Mouse (Mus musculus) stomach, postnatal 0 days (tissue): ENCODE results near the gene Prph2. TPM values are rescaled to one million over a fixed set of nuclear protein-coding genes. Genes with fewer than 3 reads are reported as not detected.

Experiments
- ATAC-seq: fragments of 200-750 bp; cut with Nextera tagmentation; 2 replicates; pipeline ENCODE4 v1.8.0; 2017; ENCODE audit not compliant: low FRiP score, low TSS enrichment
- DNase-seq: peaks from one replicate; pipeline ENCODE4 v3.0.0-alpha.2; 2016; ENCODE audit warnings: low spot score
- H3K27ac ChIP-seq: fragments of 300-500 bp; sonication (generic); replicated peaks from 2 replicates; pipeline ENCODE4 v1.5.1; 2014; ENCODE audit warnings: mild to moderate bottlenecking, control low read depth
- H3K27me3 ChIP-seq: fragments of 300-500 bp; sonication (generic); 2 replicates; pipeline ENCODE4 v1.6.1; 2014; ENCODE audit warnings: low read length; ENCODE audit not compliant: control insufficient read depth, insufficient read depth
- H3K36me3 ChIP-seq: fragments of 300-500 bp; sonication (generic); 2 replicates; pipeline ENCODE4 v1.6.1; 2014; ENCODE audit warnings: low read length, mixed read lengths; ENCODE audit not compliant: control insufficient read depth, insufficient read depth
- H3K4me1 ChIP-seq: fragments of 300-500 bp; sonication (generic); replicated peaks from 2 replicates; pipeline ENCODE4 v1.6.1; 2014; ENCODE audit warnings: antibody characterized with exemption; ENCODE audit not compliant: control insufficient read depth, insufficient read depth
- H3K4me2 ChIP-seq: fragments of 300-500 bp; sonication (generic); replicated peaks from 2 replicates; pipeline ENCODE4 v1.6.1; 2014; ENCODE audit warnings: low read depth, mild to moderate bottlenecking, control low read depth, moderate library complexity
- H3K4me3 ChIP-seq: fragments of 300-500 bp; sonication (generic); 2 replicates; pipeline ENCODE4 v1.5.1; 2014; ENCODE audit warnings: low read depth, low read length, control low read depth
- H3K9ac ChIP-seq: fragments of 300-500 bp; sonication (generic); 2 replicates; pipeline ENCODE4 v1.6.1; 2014; ENCODE audit warnings: mild to moderate bottlenecking, low read length, control low read depth, mixed read lengths
- H3K9me3 ChIP-seq: fragments of 300-500 bp; sonication (generic); 2 replicates; pipeline ENCODE4 v1.6.1; 2016; ENCODE audit warnings: low read length; ENCODE audit not compliant: control insufficient read depth
- CTCF ChIP-seq: IDR thresholded peaks from 2 replicates; pipeline ENCODE4 v1.5.1; 2016; ENCODE audit warnings: antibody characterized with exemption, low read depth, mild to moderate bottlenecking, moderate library complexity
- EP300 ChIP-seq: optimal IDR thresholded peaks from 2 replicates; pipeline ENCODE3; 2016; ENCODE audit warnings: antibody characterized with exemption
- WGBS: fragments of 180-500 bp; shearing (Covaris S2); extraction: QIAGEN DNeasy Blood & Tissue Kit; methylation state at CpG from one replicate; pipeline ENCODE4 v1.1.7; 2014; 5-methylcytosine and 5-hydroxymethylcytosine counted together
- polyA plus RNA-seq: library from polyadenylated mRNA; unstranded; fragments of >200 nt; fragmentation: Nextera tagmentation; extraction: Ambion mirVana; gene quantifications from 2 replicates; pipeline ENCODE4 v1.2.1, GENCODE M21; 2015

Gene Prph2
- not detected in 2 replicates for polyA plus RNA-seq

GRCm38 (mm10) chr17:46910186-46910585 lies at the start of gene Prph2:
Gene Prph2 (plus strand): TSS chr17:46910459.
- Histone ChIP-seq H3K27me3 (no peaks in the 10 kb centered on the region), H3K4me3 (no peak within 1 kb of the TSS), H3K36me3 (no peaks in the 10 kb centered on the region), H3K4me2 (no peak within 1 kb of the TSS), H3K9ac (no peak within 1 kb of the TSS), H3K27ac (no peak within 1 kb of the TSS), H3K9me3 (no peaks in the 10 kb centered on the region), H3K4me1 (no peaks in the 10 kb centered on the region)
- 82% methylated on average over 10 of the region's 10 CpGs for WGBS
- TF ChIP-seq EP300 (no peak), CTCF (no peak)
- no peak for DNase-seq
- ATAC-seq = no peak

GRCm38 (mm10) chr17:46864566-46865195 lies 45.6 kb upstream of the Prph2 start:
- Histone ChIP-seq H3K36me3 (no peaks in the 10 kb centered on the region), H3K9me3 (no peaks in the 10 kb centered on the region), H3K27me3 (no peaks in the 10 kb centered on the region), H3K4me1 (no peaks in the 10 kb centered on the region), H3K9ac (no peak overlapping the region), H3K4me3 (no peak overlapping the region), H3K4me2 (no peak overlapping the region), H3K27ac (no peak overlapping the region)
- TF ChIP-seq EP300 (no peak), CTCF (no peak)
- WGBS = 63% methylated on average over 7 of the region's 7 CpGs
- DNase-seq (no peak), ATAC-seq (no peak)

GRCm38 (mm10) chr17:46866836-46867235 lies 43.4 kb upstream of the Prph2 start:
- no peaks in the 10 kb centered on the region for H3K27me3 ChIP-seq
- peak; percentile 45 for DNase-seq
- peak; percentile 85 for ATAC-seq

GRCm38 (mm10) chr17:46870204-46870798 lies 40.0 kb upstream of the Prph2 start:
- H3K27me3 ChIP-seq = no peaks in the 10 kb centered on the region
- ATAC-seq (no peak), DNase-seq (no peak)
- no peak overlapping the region for H3K4me2 ChIP-seq
- no peak overlapping the region for H3K9ac ChIP-seq
- no peaks in the 10 kb centered on the region for H3K36me3 ChIP-seq
- H3K27ac ChIP-seq = no peak overlapping the region
- no peak for TF ChIP-seq EP300
- TF ChIP-seq CTCF = no peak
- H3K4me1 ChIP-seq = no peaks in the 10 kb centered on the region
- no peaks in the 10 kb centered on the region for H3K9me3 ChIP-seq
- no peak overlapping the region for H3K4me3 ChIP-seq
- WGBS = 93% methylated on average over 5 of the region's 5 CpGs

More at GRCm38 (mm10) chr17:46866836-46867235, 43.4 kb upstream of the Prph2 start:
- Histone ChIP-seq H3K27ac (no peak overlapping the region), H3K9ac (no peak overlapping the region), H3K9me3 (no peaks in the 10 kb centered on the region), H3K4me2 (no peak overlapping the region), H3K36me3 (no peaks in the 10 kb centered on the region), H3K4me3 (no peak overlapping the region), H3K4me1 (no peaks in the 10 kb centered on the region)
- WGBS = 66% methylated on average over 12 of the region's 12 CpGs
- no peak for TF ChIP-seq EP300
- TF ChIP-seq CTCF = no peak

GRCm38 (mm10) chr17:46870913-46871312 lies 39.3 kb upstream of the Prph2 start:
- TF ChIP-seq CTCF (no peak), EP300 (no peak)
- no peak overlapping the region for H3K27ac ChIP-seq
- no peaks in the 10 kb centered on the region for H3K36me3 ChIP-seq
- DNase-seq (no peak), ATAC-seq (no peak)
- H3K4me3 ChIP-seq = no peak overlapping the region
- WGBS = 41% methylated on average over 1 of the region's 1 CpGs
- no peak overlapping the region for H3K4me2 ChIP-seq
- no peaks in the 10 kb centered on the region for H3K27me3 ChIP-seq
- H3K9me3 ChIP-seq = no peaks in the 10 kb centered on the region
- H3K4me1 ChIP-seq = no peaks in the 10 kb centered on the region
- H3K9ac ChIP-seq = no peak overlapping the region

- DNase-seq (no peak), ATAC-seq (no peak)
- Histone ChIP-seq H3K27me3 (no peaks in the 10 kb centered on the region), H3K4me2 (no peak overlapping the region), H3K36me3 (no peaks in the 10 kb centered on the region), H3K4me3 (no peak overlapping the region), H3K9me3 (no peaks in the 10 kb centered on the region), H3K27ac (no peak overlapping the region), H3K4me1 (0 out of 2 replicates have a peak, but pooled peaks cover 2% of the 10 kb centered on the region), H3K9ac (no peak overlapping the region)
- 79% methylated on average over 7 of the region's 7 CpGs for WGBS
- TF ChIP-seq CTCF = no peak
- no peak for TF ChIP-seq EP300
Observed at GRCm38 (mm10) chr17:46872806-46873205, 37.5 kb upstream of the Prph2 start.
